Mouse (Mus musculus) heart, embryonic 16.5 days (tissue): ENCODE measurements around the gene Fam166a. TPM values are rescaled to one million over a fixed set of nuclear protein-coding genes. Genes with fewer than 3 reads are reported as not detected.

ENCODE experiments used
- ATAC-seq: fragments of 200-750 bp; cut with Nextera tagmentation; replicated peaks from 2 replicates; pipeline ENCODE4 v1.8.0; 2017; ENCODE audit warnings: moderate number of reproducible peaks; ENCODE audit not compliant: insufficient read depth, low FRiP score; ENCODE audit errors: extremely low read depth
- H3K27ac ChIP-seq: fragments of 300-500 bp; sonication (generic); 2 replicates; pipeline ENCODE4 v1.5.1; 2014; ENCODE audit warnings: mild to moderate bottlenecking, low read length, control low read depth, moderate library complexity
- H3K27me3 ChIP-seq: fragments of 300-500 bp; sonication (generic); 2 replicates; pipeline ENCODE4 v1.6.1; 2014; ENCODE audit warnings: low read length, mixed read lengths; ENCODE audit not compliant: control insufficient read depth, insufficient read depth
- H3K36me3 ChIP-seq: fragments of 300-500 bp; sonication (generic); 2 replicates; pipeline ENCODE4 v1.6.1; 2014; ENCODE audit not compliant: control insufficient read depth, insufficient read depth
- H3K4me1 ChIP-seq: fragments of 300-500 bp; sonication (generic); 2 replicates; pipeline ENCODE4 v1.6.1; 2014; ENCODE audit warnings: low read length, mixed read lengths; ENCODE audit not compliant: control insufficient read depth, insufficient read depth
- H3K4me2 ChIP-seq: fragments of 300-500 bp; sonication (generic); 2 replicates; pipeline ENCODE4 v1.6.1; 2014; ENCODE audit warnings: low read depth, mild to moderate bottlenecking, control low read depth, low read length
- H3K4me3 ChIP-seq: fragments of 300-500 bp; sonication (generic); 2 replicates; pipeline ENCODE4 v1.5.1; 2014; ENCODE audit warnings: mild to moderate bottlenecking, control low read depth, low read length
- H3K9ac ChIP-seq: fragments of 300-500 bp; sonication (generic); 2 replicates; pipeline ENCODE4 v1.6.1; 2014; ENCODE audit warnings: low read length, control low read depth
- H3K9me3 ChIP-seq: fragments of 300-500 bp; sonication (generic); replicated peaks from 2 replicates; pipeline ENCODE4 v1.6.1; 2016; ENCODE audit warnings: low read length; ENCODE audit not compliant: control insufficient read depth
- WGBS: fragments of 180-500 bp; shearing (Covaris S2); extraction: QIAGEN DNeasy Blood & Tissue Kit; methylation state at CpG from one replicate; pipeline ENCODE4 v1.1.7; 2014; 5-methylcytosine and 5-hydroxymethylcytosine counted together
- polyA plus RNA-seq: library from polyadenylated mRNA; unstranded; fragments of >200 nt; fragmentation: Nextera tagmentation; extraction: Ambion mirVana; gene quantifications from 2 replicates; pipeline ENCODE4 v1.2.1, GENCODE M21; 2015

Gene Fam166a
- polyA plus RNA-seq, 1 experiment from 2014 or later: not detected

DNA sequence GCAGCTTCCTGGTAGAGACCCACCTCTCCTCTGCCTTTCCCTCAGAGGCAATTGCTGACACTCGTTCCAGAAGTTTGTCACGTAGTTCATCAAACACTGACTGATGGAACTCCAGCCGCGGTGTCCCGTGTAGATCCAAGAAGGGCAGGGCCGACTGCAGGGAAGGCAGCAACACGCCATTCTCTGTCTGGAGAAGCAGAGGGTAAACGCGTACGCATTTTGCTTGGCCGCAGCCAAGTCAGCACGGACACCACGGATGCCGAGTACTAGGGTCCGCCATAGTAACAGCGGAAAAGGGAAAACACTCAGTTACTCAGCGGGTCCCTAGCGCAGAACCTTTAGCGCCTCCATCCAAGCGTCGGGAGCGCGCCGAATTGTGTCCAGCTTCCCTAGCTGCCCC is 7.9 kb upstream of the Fam166a start:
- Histone ChIP-seq H3K4me1 (peaks cover 10% of the 10 kb centered on the region), H3K4me2 (peak overlapping the region; percentile 96), H3K9ac (peak overlapping the region; percentile 94), H3K4me3 (peak overlapping the region; percentile 94), H3K36me3 (peaks cover 7% of the 10 kb centered on the region), H3K27ac (peak overlapping the region; percentile 91), H3K9me3 (no peaks in the 10 kb centered on the region), H3K27me3 (no peaks in the 10 kb centered on the region)
- 1% methylated on average over 24 of the region's 24 CpGs for WGBS
- ATAC-seq: no peak

DNA sequence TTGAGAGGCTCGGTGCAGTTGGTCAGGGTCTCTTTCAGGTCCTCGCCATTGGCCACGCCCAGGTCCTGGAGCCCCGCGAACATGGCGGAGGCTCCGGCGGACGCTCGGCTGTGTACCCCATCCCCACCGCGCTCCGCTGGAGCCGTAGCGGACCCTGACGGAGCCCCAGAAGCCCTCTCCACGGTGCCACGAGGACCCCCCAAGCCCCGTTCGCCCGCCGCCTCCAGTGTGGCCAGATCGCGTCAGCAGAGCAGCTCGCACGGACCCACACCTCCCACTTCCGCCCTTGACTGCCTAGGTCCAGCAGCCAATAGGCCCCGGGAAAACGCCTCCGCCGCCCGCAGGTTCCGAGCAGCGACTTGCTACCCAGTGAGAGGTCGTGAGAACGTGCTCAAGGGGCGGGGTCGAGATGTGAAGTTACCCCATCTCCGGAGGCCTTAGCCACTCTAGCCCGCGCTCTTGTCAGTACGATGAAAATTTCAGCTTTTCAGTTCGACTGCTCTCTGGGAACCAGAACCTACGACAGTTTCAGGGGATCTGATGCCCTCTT is 7.3 kb upstream of the Fam166a start, which contains the start of gene Nelfb:
TSS of gene Nelfb (minus strand) at position 369 of the 550 bp plus-strand sequence.
- peak within 1 kb of the TSS; percentile 91 for H3K27ac ChIP-seq
- H3K9me3 ChIP-seq: no peaks in the 10 kb centered on the region
- peak; percentile 97 for ATAC-seq
- peaks cover 10% of the 10 kb centered on the region for H3K4me1 ChIP-seq
- under 1% methylated on average over 44 of the region's 44 CpGs for WGBS
- peak within 1 kb of the TSS; percentile 94 for H3K9ac ChIP-seq
- H3K27me3 ChIP-seq: no peaks in the 10 kb centered on the region
- H3K4me2 ChIP-seq: peak within 1 kb of the TSS; percentile 96
- H3K4me3 ChIP-seq: peak within 1 kb of the TSS; percentile 94
- H3K36me3 ChIP-seq: peaks cover 2% of the 10 kb centered on the region

DNA sequence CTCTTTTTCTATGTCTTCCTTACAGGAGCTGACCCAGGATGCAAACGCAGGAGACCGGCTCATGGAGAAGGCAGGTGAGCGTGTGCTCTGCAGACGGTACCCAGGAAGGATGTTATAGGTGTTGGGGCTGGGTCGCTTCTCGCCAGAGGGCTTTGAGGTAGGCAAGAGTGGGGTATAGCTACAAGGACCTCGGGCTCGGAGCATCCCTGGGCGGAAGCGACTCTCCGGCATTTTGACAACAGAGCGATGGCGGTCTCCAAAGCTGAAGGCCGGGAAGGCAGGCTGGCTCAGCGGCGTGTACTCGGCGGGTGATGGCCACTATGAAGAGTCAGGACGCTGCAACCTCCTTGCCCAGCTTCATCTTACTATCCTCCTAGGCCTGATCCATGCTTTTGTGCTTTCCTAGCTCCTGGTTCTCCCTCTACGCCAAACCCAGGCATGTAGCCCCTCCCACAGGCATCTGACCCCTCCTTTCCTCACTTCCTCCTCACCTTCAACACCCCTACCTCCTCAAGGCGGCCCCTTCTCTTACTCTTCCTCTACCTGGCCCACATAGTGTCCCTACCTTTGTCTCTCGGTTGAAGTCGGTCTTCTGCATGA is 5.2 kb upstream of the Fam166a start:
- H3K4me2 ChIP-seq: no peak overlapping the region
- no peaks in the 10 kb centered on the region for H3K9me3 ChIP-seq
- H3K36me3 ChIP-seq: no peaks in the 10 kb centered on the region
- 63% methylated on average over 23 of the region's 23 CpGs for WGBS
- H3K27ac ChIP-seq: no peak overlapping the region
- no peak for ATAC-seq
- H3K27me3 ChIP-seq: no peaks in the 10 kb centered on the region
- H3K4me1 ChIP-seq: peaks cover 10% of the 10 kb centered on the region
- H3K4me3 ChIP-seq: no peak overlapping the region
- no peak overlapping the region for H3K9ac ChIP-seq

DNA sequence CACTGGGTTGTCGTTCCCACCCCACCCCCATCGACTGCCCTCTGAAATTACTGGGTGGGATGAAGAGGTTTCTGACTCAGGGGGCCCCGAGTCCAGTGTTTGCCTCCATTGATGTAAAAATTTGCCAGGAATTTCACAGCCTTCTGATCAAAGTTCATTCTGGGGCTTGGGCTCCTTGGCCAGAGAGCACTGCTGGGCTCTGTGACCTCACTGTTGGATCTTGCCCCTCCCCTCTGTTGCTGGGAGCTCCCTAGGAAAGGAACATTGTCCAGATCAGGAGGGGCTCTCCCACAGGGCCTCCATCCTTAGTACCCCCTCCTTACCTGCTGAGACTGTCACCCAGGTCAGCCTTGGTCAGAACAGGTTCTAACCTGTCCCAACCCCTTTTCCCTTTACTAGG is 4.1 kb upstream of the Fam166a start, which contains the start of gene Stpg3:
TSS of gene Stpg3 (minus strand) at position 194 of the 400 bp plus-strand sequence.
- Histone ChIP-seq H3K4me2 (no peak within 1 kb of the TSS), H3K27me3 (no peaks in the 10 kb centered on the region), H3K4me3 (no peak within 1 kb of the TSS), H3K36me3 (no peaks in the 10 kb centered on the region), H3K27ac (no peak within 1 kb of the TSS), H3K9me3 (no peaks in the 10 kb centered on the region), H3K9ac (no peak within 1 kb of the TSS), H3K4me1 (peaks cover 10% of the 10 kb centered on the region)
- no peak for ATAC-seq
- 72% methylated on average over 3 of the region's 3 CpGs for WGBS

DNA sequence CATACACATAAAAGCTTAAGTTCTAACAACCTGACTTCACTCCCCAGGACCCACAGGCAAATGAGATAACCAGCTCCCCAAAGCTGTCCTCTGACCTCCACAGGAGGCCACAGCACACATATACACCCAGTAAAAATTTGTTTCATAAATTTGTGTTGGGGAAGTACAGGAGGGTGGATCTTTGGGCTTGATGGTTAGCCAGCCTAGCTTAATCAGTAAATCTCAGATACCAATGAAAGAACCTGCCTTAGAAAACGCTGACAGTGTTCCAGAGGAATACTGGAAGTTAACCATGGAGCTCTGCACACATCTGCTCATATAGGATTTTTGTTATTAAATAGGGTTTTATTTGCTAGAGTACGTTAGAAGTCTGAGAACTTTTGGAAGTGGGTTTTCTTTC is 879 bp upstream of the Fam166a start:
- H3K9ac ChIP-seq: no peak overlapping the region
- H3K27me3 ChIP-seq: no peaks in the 10 kb centered on the region
- H3K27ac ChIP-seq: no peak overlapping the region
- no peak overlapping the region for H3K4me3 ChIP-seq
- no peak overlapping the region for H3K4me2 ChIP-seq
- no peak for ATAC-seq
- H3K36me3 ChIP-seq: peaks cover 5% of the 10 kb centered on the region; the same call in 1 of the 2 replicates
- no peaks in the 10 kb centered on the region for H3K9me3 ChIP-seq
- no peaks in the 10 kb centered on the region for H3K4me1 ChIP-seq
- WGBS: 57% methylated on average over 2 of the region's 2 CpGs

DNA sequence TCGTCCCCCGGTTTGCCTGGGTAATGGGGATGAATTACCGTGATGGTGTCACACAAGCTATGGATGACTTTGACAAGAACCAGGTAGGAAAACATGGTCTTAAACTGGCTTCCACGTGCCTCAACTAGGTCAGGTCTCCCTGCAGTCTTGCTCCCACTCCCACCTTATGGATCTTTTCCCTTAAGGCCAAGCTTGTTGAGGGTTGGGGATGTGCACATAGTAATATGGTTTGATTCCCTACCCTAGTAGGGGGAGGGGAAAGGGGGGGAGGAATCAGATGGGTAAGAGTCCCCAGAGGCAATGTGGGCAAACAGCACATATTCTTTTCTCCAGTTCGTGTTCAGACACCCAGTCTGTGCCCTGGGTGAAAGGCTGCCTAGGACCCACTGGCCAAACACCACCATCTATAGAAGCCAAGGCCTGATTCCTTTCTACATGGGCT is 2.8 kb downstream of the Fam166a start:
- no peak for ATAC-seq
- H3K4me1 ChIP-seq: peaks cover 12% of the 10 kb centered on the region
- no peaks in the 10 kb centered on the region for H3K27me3 ChIP-seq
- peaks cover 7% of the 10 kb centered on the region; the same call in 1 of the 2 replicates for H3K36me3 ChIP-seq
- no peak overlapping the region for H3K4me3 ChIP-seq
- H3K27ac ChIP-seq: no peak overlapping the region
- no peak overlapping the region for H3K9ac ChIP-seq
- H3K4me2 ChIP-seq: no peak overlapping the region
- WGBS: 70% methylated on average over 5 of the region's 5 CpGs
- no peaks in the 10 kb centered on the region for H3K9me3 ChIP-seq

DNA sequence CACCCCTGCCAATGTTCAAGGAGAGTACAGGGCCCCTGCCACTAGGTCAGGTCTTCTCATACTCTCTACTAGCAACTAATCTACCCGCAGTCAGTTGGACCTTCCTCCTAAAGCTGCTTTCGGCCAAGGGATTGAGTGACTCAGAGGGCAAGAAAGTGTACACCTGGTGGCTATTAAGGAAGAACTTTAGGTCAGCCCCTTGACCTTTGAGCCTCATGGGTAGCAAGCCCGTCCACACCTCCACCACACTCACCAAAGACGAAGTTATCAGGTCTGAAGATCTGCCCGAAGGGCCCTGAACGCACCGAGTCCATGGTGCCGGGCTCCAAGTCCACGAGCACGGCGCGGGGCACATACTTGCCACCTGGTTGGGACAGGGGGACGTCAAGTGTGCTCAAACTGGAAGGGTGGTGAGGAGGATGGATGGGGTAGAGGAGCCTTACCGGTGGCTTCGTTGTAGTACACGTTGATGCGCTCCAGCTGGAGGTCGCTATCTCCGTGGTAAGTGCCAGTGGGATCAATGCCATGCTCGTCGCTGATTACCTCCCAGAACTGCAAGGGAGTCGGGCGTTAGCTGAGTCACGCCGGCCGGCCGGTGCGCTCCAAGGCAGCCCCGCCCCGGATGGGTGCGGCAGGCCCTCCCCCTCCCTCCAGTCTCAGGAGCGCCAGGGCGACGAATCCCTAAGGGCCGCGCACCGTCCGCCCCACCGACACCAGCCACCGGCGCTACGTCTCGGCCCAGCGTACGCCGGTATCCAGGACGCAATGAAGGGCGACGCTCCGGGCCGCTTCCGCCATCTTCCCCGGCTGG is 5.3 kb downstream of the Fam166a start:
- 1% methylated on average over 52 of the region's 53 CpGs for WGBS
- Histone ChIP-seq H3K4me1 (peaks cover 12% of the 10 kb centered on the region), H3K4me2 (peak overlapping the region; percentile 98), H3K27ac (peak overlapping the region; percentile 94), H3K9ac (peak overlapping the region; percentile 89), H3K4me3 (peak overlapping the region; percentile 80), H3K36me3 (peaks cover 7% of the 10 kb centered on the region; the same call in 1 of the 2 replicates), H3K27me3 (no peaks in the 10 kb centered on the region), H3K9me3 (no peaks in the 10 kb centered on the region)
- peak; percentile 33 for ATAC-seq

DNA sequence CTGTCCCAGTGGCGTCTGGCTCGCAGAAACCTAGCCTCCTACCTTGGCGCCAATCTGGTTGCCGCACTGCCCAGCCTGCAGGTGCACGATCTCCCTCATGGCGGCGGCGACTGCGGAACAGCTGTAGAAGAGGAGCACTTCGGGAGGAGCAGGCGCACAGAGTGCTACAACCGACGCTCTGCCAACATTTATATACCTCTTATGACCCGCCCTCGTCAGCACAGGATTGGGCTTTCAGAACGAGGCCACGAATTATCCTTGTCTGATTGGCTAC is 5.9 kb downstream of the Fam166a start, which contains the start of gene Tubb4b:
TSS of gene Tubb4b (minus strand) at position 211 of the 274 bp plus-strand sequence.
- H3K4me1 ChIP-seq: peaks cover 12% of the 10 kb centered on the region
- no peaks in the 10 kb centered on the region for H3K27me3 ChIP-seq
- H3K4me2 ChIP-seq: peak within 1 kb of the TSS; percentile 98
- H3K4me3 ChIP-seq: peak within 1 kb of the TSS; percentile 80
- WGBS: under 1% methylated on average over 17 of the region's 17 CpGs
- no peak for ATAC-seq
- H3K9ac ChIP-seq: peak within 1 kb of the TSS; percentile 89
- no peaks in the 10 kb centered on the region for H3K9me3 ChIP-seq
- peak within 1 kb of the TSS; percentile 99 for H3K27ac ChIP-seq
- peaks cover 7% of the 10 kb centered on the region; the same call in 1 of the 2 replicates for H3K36me3 ChIP-seq
